Mouse (Mus musculus) midbrain, embryonic 15.5 days (tissue): ENCODE measurements around the gene Clec2i. TPM values are rescaled to one million over a fixed set of nuclear protein-coding genes. Genes with fewer than 3 reads are reported as not detected.

Experiments used
- ATAC-seq: fragments of 200-750 bp; cut with Nextera tagmentation; replicated peaks from 2 replicates; pipeline ENCODE4 v1.8.0; 2017; ENCODE audit warnings: moderate TSS enrichment
- H3K27ac ChIP-seq: fragments of 300-500 bp; sonication (generic); 2 replicates; pipeline ENCODE4 v1.5.1; 2015; ENCODE audit warnings: mild to moderate bottlenecking, inconsistent platforms
- H3K27me3 ChIP-seq: fragments of 300-500 bp; sonication (generic); replicated peaks from 2 replicates; pipeline ENCODE4 v1.6.1; 2015; ENCODE audit warnings: inconsistent platforms
- H3K36me3 ChIP-seq: fragments of 300-500 bp; sonication (generic); replicated peaks from 2 replicates; pipeline ENCODE4 v1.6.1; 2015; ENCODE audit warnings: inconsistent platforms
- H3K4me1 ChIP-seq: fragments of 300-500 bp; sonication (generic); 2 replicates; pipeline ENCODE4 v1.6.1; 2015; ENCODE audit warnings: inconsistent platforms
- H3K4me2 ChIP-seq: fragments of 300-500 bp; sonication (generic); 2 replicates; pipeline ENCODE4 v1.6.1; 2015; ENCODE audit warnings: inconsistent platforms, mild to moderate bottlenecking, moderate library complexity
- H3K4me3 ChIP-seq: fragments of 300-500 bp; sonication (generic); 2 replicates; pipeline ENCODE4 v1.5.1; 2015; ENCODE audit warnings: mild to moderate bottlenecking, inconsistent platforms
- H3K9ac ChIP-seq: fragments of 300-500 bp; sonication (generic); 2 replicates; pipeline ENCODE4 v1.6.1; 2015; ENCODE audit warnings: mild to moderate bottlenecking, inconsistent platforms
- H3K9me3 ChIP-seq: fragments of 300-500 bp; sonication (generic); 2 replicates; pipeline ENCODE4 v1.6.1; 2016; ENCODE audit warnings: inconsistent platforms
- WGBS: fragments of 180-500 bp; shearing (Covaris S2); methylation state at CpG from one replicate; pipeline ENCODE4 v1.1.7; 2015; ENCODE audit warnings: mixed read lengths; 5-methylcytosine and 5-hydroxymethylcytosine counted together
- microRNA-seq: library from miRNA; unstranded; fragments of <30 nt; microRNA quantifications from one replicate; pipeline ENCODE4, GENCODE M21; 2016
- polyA plus RNA-seq: library from polyadenylated mRNA; unstranded; fragments of >200 nt; fragmentation: Nextera tagmentation; extraction: Ambion mirVana; gene quantifications from 2 replicates; pipeline ENCODE4 v1.2.1, GENCODE M21; 2015

Gene Clec2i
- polyA plus RNA-seq, 1 experiment from 2014 or later, result not detected

GRCm38 (mm10) chr6:128941646-128942421 is 54.4 kb downstream of the Clec2i start:
- Histone ChIP-seq H3K36me3 (no peaks in the 10 kb centered on the region), H3K4me3 (no peak overlapping the region), H3K4me1 (no peaks in the 10 kb centered on the region), H3K9me3 (no peaks in the 10 kb centered on the region), H3K4me2 (no peak overlapping the region), H3K27me3 (no peaks in the 10 kb centered on the region), H3K9ac (no peak overlapping the region), H3K27ac (no peak overlapping the region)
- ATAC-seq, result no peak
- WGBS, result 85% methylated on average over 5 of the region's 5 CpGs

DNA sequence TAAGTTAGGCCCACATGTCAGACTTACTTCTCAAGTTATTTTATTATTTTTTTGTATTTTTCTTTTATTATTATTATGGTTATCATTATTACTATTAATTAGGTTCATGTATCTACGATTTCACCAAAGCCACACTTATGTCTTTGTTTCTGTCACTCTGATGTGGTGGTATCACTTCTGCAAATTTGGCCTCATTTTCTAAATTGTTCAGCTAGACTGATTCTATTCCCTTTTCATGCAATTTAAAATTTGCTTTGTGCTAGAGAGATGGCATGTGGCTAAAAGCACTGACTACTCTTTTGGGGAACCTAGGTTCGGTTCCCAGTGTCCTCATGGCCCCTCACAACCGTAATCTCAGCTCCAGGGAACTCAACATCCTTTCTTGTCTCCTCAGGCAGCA is 58.2 kb downstream of the Clec2i start:
- ATAC-seq, result no peak
- no peaks in the 10 kb centered on the region for H3K36me3 ChIP-seq
- WGBS, result 84% methylated on average over 3 of the region's 3 CpGs

More for the DNA sequence above, 58.2 kb downstream of the Clec2i start:
- Histone ChIP-seq H3K4me1 (no peaks in the 10 kb centered on the region), H3K9ac (no peak overlapping the region), H3K27ac (no peak overlapping the region), H3K27me3 (no peaks in the 10 kb centered on the region), H3K9me3 (no peaks in the 10 kb centered on the region), H3K4me2 (no peak overlapping the region), H3K4me3 (no peak overlapping the region)

Small RNA genes within 50 kb of the gene (microRNA-seq; reads per million reads assigned to microRNA genes)
- not detected for gene Gm27336

Other genes with a start within 250 kb of the Clec2i start
- not detected in 2 replicates for gene Clec2h, start 225.2 kb upstream of the Clec2i start, polyA plus RNA-seq
- 0.82 and 0.94 TPM in 2 replicates for gene Klrb1, start 164.5 kb upstream of the Clec2i start, polyA plus RNA-seq
- 0.12 and 0.13 TPM in 2 replicates for gene Klrb1c, start 98.4 kb upstream of the Clec2i start, polyA plus RNA-seq
- gene Gm44511, start 61.3 kb upstream of the Clec2i start, polyA plus RNA-seq, result not detected in 2 replicates
- gene Klrb1b, start 61.3 kb upstream of the Clec2i start, polyA plus RNA-seq, result not detected in 2 replicates
- 0.51 and 0.62 TPM in 2 replicates for gene BC035044, start 3.5 kb downstream of the Clec2i start, polyA plus RNA-seq
- not detected in 2 replicates for gene Clec2g, start 46.8 kb downstream of the Clec2i start, polyA plus RNA-seq
- 0.55 and 0.81 TPM in 2 replicates for gene Klrb1f, start 158.3 kb downstream of the Clec2i start, polyA plus RNA-seq
- gene Clec2e, start 213.3 kb downstream of the Clec2i start, polyA plus RNA-seq, result not detected in 2 replicates